Mouse (Mus musculus) hindbrain, postnatal 0 days (tissue): ENCODE measurements around the gene Pramef17. TPM values are rescaled to one million over a fixed set of nuclear protein-coding genes. Genes with fewer than 3 reads are reported as not detected.
"Not testable (repeated sequence)": the region's sequence is repeated elsewhere in the genome, so short reads cannot be mapped to it uniquely, and the experiment has no call there.

Experiments used
- ATAC-seq: fragments of 200-750 bp; cut with Nextera tagmentation; 2 replicates; pipeline ENCODE4 v1.8.0; 2017; ENCODE audit warnings: mild to moderate bottlenecking, moderate TSS enrichment, moderate library complexity
- DNase-seq: peaks from one replicate; pipeline ENCODE4 v3.0.0-alpha.2; 2015; ENCODE audit warnings: low spot score
- H3K27ac ChIP-seq: fragments of 300-500 bp; sonication (generic); 2 replicates; pipeline ENCODE4 v1.5.1; 2014; ENCODE audit warnings: mild to moderate bottlenecking
- H3K27me3 ChIP-seq: fragments of 300-500 bp; sonication (generic); 2 replicates; pipeline ENCODE4 v1.6.1; 2014; ENCODE audit warnings: low read length, mixed read lengths; ENCODE audit not compliant: insufficient read depth
- H3K36me3 ChIP-seq: fragments of 300-500 bp; sonication (generic); 2 replicates; pipeline ENCODE4 v1.6.1; 2014; ENCODE audit warnings: low read length, mixed read lengths; ENCODE audit not compliant: insufficient read depth
- H3K4me1 ChIP-seq: fragments of 300-500 bp; sonication (generic); 2 replicates; pipeline ENCODE4 v1.6.1; 2014; ENCODE audit warnings: antibody characterized with exemption, low read length, mixed read lengths; ENCODE audit not compliant: insufficient read depth
- H3K4me2 ChIP-seq: fragments of 300-500 bp; sonication (generic); 2 replicates; pipeline ENCODE4 v1.6.1; 2014; ENCODE audit warnings: low read depth, mild to moderate bottlenecking, low read length, moderate library complexity, mixed read lengths
- H3K4me3 ChIP-seq: fragments of 300-500 bp; sonication (generic); 2 replicates; pipeline ENCODE4 v1.5.1; 2014; ENCODE audit warnings: low read length
- H3K9ac ChIP-seq: fragments of 300-500 bp; sonication (generic); replicated peaks from 2 replicates; pipeline ENCODE4 v1.6.1; 2014; ENCODE audit warnings: mild to moderate bottlenecking, low read length, moderate library complexity, mixed read lengths
- H3K9me3 ChIP-seq: fragments of 300-500 bp; sonication (generic); 2 replicates; pipeline ENCODE4 v1.6.1; 2016; ENCODE audit warnings: low read length, mixed read lengths
- WGBS: fragments of 180-500 bp; shearing (Covaris S2); extraction: QIAGEN DNeasy Blood & Tissue Kit; methylation state at CpG from one replicate; pipeline ENCODE4 v1.1.7; 2014; 5-methylcytosine and 5-hydroxymethylcytosine counted together
- polyA plus RNA-seq: library from polyadenylated mRNA; unstranded; fragments of >200 nt; fragmentation: Nextera tagmentation; extraction: Ambion mirVana; gene quantifications from 2 replicates; pipeline ENCODE4 v1.2.1, GENCODE M21; 2015
- total RNA-seq: library from RNA; depleted of rRNA; stranded (reverse); fragments of >200 nt; gene quantifications from 2 replicates; pipeline ENCODE4 v1.2.3, GENCODE M21; 2014; rRNA removed

Gene Pramef17
- total RNA-seq (not detected in 2 replicates), polyA plus RNA-seq (not detected in 2 replicates)

DNA sequence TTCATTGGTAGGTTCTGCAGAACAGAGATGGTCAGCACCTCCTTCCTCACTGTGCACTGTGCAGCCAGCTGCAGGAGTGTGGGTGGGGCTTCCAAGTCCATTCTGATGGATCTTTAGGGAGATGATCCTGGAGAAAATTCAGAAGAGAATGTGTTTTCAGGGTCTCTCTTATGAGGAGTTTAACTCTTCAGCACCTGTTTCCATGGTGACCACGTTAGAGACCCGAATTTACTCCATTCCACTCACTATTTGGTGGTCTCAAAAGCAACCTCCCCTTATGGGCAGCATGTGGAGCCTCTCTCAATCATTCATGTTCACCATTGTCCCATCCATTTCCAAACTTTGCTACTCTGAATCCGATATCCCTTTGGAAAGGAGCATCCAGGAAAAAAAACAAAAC is at the start of gene Pramef17:
TSS of gene Pramef17 (minus strand) at position 101 of the 400 bp plus-strand sequence.
- H3K36me3 ChIP-seq, H3K4me2 ChIP-seq, H3K4me1 ChIP-seq, ATAC-seq, H3K4me3 ChIP-seq, H3K9me3 ChIP-seq, H3K27me3 ChIP-seq, H3K27ac ChIP-seq, DNase-seq, H3K9ac ChIP-seq: not testable (repeated sequence)
- 60% methylated on average over 3 of the region's 3 CpGs for WGBS

DNA sequence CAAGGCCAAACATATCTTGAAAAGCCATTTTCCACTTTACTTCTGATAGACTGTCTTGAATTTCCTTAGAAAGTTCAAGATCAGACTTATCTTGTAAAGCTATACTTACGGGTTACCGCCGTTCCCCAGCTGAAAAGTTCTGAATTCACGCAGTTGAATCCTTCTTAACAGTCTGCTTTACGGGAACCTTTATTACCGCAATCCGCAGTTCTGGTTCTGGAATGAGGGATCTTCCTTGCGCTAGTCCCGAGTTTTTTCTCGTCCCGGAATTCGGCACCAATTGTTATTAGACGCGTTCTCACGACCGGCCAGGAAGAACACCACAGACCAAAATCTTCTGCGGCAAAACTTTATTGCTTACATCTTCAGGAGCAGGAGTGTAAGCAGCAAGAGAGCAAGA is 6.0 kb downstream of the Pramef17 start:
- H3K27me3 ChIP-seq, H3K4me2 ChIP-seq, H3K27ac ChIP-seq, H3K4me1 ChIP-seq, H3K36me3 ChIP-seq, H3K4me3 ChIP-seq, H3K9ac ChIP-seq, ATAC-seq, DNase-seq, H3K9me3 ChIP-seq: not testable (repeated sequence)
- 91% methylated on average over 11 of the region's 17 CpGs for WGBS

DNA sequence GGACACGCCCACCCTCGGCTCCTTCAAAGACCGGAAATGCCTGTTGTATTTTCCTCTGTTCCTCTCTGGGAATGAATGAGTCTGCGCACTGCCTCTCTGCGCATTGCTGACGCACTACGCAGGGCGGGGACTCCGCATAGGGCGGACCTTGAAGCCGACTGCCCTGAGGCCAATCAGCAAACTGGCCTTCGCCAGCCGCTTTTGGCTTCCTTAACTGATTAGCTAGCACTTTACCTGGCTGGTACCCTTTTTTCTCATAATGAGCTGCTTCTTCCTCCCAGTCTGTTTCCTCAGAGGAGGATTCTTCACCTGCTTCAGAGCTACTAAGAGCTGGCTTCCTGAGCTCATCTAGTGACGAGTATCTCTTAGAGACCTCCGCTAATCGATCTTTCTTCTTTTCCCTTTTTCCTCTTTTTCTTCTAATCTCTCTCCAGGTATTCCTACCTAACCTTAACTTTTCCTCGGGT is 6.7 kb downstream of the Pramef17 start:
- not testable (repeated sequence) for ATAC-seq, H3K4me1 ChIP-seq, H3K27me3 ChIP-seq, H3K9ac ChIP-seq, H3K36me3 ChIP-seq, H3K27ac ChIP-seq, H3K9me3 ChIP-seq, H3K4me2 ChIP-seq, DNase-seq, H3K4me3 ChIP-seq
- over 99% methylated on average over 8 of the region's 17 CpGs for WGBS

DNA sequence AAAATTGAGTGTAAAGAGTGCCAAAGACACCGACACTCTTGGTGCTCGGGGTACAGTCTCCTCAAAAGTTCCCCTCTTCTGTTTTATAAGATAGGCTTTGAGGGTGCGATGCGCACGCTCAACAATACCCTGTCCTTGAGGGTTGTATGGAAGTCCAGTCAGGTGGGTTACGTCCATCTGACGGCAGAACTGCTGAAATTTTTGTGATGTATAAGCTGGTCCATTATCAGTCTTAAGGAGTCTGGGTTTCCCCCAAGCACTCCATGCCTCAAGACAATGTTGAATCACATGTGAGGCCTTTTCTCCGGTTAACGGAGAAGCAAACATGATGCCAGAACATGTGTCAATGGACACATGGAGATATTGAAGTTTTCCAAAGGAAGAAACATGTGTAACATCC is 8.4 kb downstream of the Pramef17 start:
- ATAC-seq, H3K36me3 ChIP-seq, H3K4me1 ChIP-seq, H3K4me2 ChIP-seq, H3K9ac ChIP-seq, H3K4me3 ChIP-seq, H3K27ac ChIP-seq, H3K9me3 ChIP-seq, H3K27me3 ChIP-seq, DNase-seq: not testable (repeated sequence)
- 86% methylated on average over 2 of the region's 9 CpGs for WGBS

DNA sequence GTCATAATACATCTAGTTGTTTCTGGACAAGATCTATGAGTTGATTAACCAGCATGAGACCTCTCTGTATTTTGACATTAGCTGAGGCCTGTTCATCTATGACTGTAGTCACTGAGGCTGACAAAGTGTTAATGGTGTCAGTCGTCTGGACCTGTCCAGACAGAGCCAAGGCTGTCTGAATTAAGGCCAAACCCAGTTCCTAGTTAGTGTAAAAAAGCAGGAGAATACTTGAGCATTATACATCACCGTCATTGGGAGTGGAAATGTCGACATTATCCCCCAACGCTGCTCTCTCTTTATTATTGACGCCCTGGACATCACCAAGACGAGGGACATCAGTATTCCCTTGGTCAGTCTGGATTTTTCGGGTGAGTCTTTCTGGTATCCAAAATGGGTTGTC is 9.0 kb downstream of the Pramef17 start:
- not testable (repeated sequence) for ATAC-seq, H3K27me3 ChIP-seq, H3K9ac ChIP-seq, H3K27ac ChIP-seq, H3K36me3 ChIP-seq, H3K4me1 ChIP-seq, DNase-seq, H3K4me3 ChIP-seq, H3K9me3 ChIP-seq, H3K4me2 ChIP-seq
- no CpG with 5 or more reads among the region's 7 CpGs for WGBS

DNA sequence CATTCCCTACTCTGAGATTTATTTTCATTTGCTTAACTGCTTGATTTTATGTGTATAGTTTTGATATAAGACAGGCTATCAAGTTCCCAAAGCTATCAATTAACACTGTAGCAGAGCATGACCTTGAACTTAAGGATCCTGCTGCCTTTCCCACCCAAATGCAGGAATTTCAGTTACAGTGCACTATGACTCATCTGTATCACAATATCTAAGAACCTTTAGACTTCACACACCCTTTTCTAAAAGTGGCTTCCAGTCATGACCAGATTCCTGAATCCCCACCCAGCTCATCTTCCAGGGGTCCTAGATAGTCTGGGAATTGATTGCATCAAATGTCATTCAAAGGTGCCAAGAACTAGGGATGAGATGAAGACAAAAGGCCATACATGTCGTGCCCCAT is 10.7 kb downstream of the Pramef17 start:
- ATAC-seq, H3K27ac ChIP-seq, DNase-seq, H3K36me3 ChIP-seq, H3K4me3 ChIP-seq, H3K9me3 ChIP-seq, H3K4me1 ChIP-seq, H3K4me2 ChIP-seq, H3K9ac ChIP-seq, H3K27me3 ChIP-seq: not testable (repeated sequence)
- WGBS: 60% methylated on average over 1 of the region's 1 CpGs

DNA sequence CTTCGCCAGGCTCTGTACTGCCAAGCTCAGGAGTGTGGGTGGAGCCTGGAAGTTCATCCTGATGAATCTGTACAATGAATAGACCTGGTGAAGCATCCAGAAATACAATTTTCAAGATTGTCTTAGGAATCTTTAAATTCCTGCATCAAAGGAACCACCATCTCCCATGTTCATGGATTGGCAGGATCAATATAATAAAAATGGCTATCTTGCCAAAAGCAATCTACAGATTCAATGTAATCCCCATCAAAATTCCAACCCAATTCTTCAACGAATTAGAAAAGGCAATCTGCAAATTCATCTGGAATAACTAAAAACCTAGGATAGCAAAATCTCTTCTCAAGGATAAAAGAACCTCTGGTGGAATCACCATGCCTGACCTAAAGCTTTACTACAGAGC is 27.3 kb downstream of the Pramef17 start, which contains the start of gene Gm13101:
TSS of gene Gm13101 (minus strand) at position 101 of the 400 bp plus-strand sequence.
- H3K4me1 ChIP-seq, H3K27ac ChIP-seq, H3K4me3 ChIP-seq, ATAC-seq, H3K9ac ChIP-seq, H3K36me3 ChIP-seq, DNase-seq, H3K4me2 ChIP-seq, H3K9me3 ChIP-seq, H3K27me3 ChIP-seq: not testable (repeated sequence)
- 31% methylated on average over 2 of the region's 2 CpGs for WGBS

DNA sequence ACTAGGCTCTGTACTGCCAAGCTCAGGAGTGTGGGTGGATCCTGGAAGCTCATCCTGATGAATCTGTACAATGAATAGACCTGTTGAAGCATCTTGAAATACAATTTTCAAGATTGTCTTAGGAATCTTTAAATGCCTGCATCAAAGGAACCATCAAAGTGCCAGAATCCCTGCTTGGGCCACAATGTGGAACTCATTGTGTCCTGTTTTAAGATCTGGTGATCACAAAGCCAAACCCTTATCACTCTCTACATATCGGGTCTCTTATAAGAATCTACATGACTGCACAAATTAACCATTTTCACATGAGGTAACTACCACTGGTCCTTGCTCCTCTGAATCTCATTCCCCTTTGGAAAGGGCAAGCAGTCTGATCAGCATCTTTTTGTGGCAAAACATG is 43.3 kb downstream of the Pramef17 start, which contains the start of gene Pramef25:
TSS of gene Pramef25 (minus strand) at position 101 of the 400 bp plus-strand sequence.
- not testable (repeated sequence) for H3K9ac ChIP-seq, ATAC-seq

More for the DNA sequence above, 43.3 kb downstream of the Pramef17 start, which contains the start of gene Pramef25:
- not testable (repeated sequence) for H3K27me3 ChIP-seq, H3K27ac ChIP-seq, H3K4me1 ChIP-seq, DNase-seq, H3K36me3 ChIP-seq, H3K4me2 ChIP-seq, H3K4me3 ChIP-seq, H3K9me3 ChIP-seq
- WGBS: 79% methylated on average over 1 of the region's 1 CpGs

Other genes starting within 250 kb of the Pramef17 start
- not detected in 2 replicates for gene Gm13023, start 205.0 kb downstream of the Pramef17 start, total RNA-seq
- not detected in 2 replicates for gene Gm13023, start 205.0 kb downstream of the Pramef17 start, polyA plus RNA-seq
- not detected in 2 replicates for gene Gm13084, start 178.3 kb downstream of the Pramef17 start, total RNA-seq
- not detected in 2 replicates for gene Gm13084, start 178.3 kb downstream of the Pramef17 start, polyA plus RNA-seq
- not detected in 2 replicates for gene Gm13103, start 147.9 kb downstream of the Pramef17 start, total RNA-seq
- gene Gm13103, start 147.9 kb downstream of the Pramef17 start, polyA plus RNA-seq: not detected in 2 replicates
- not detected in 2 replicates for gene Pramef6, start 94.0 kb downstream of the Pramef17 start, total RNA-seq
- not detected in 2 replicates for gene Pramef6, start 94.0 kb downstream of the Pramef17 start, polyA plus RNA-seq
- not detected in 2 replicates for gene Pramef25, start 43.4 kb downstream of the Pramef17 start, total RNA-seq
- gene Pramef25, start 43.4 kb downstream of the Pramef17 start, polyA plus RNA-seq: not detected in 2 replicates
- not detected in 2 replicates for gene Gm13101, start 27.4 kb downstream of the Pramef17 start, total RNA-seq
- not detected in 2 replicates for gene Gm13101, start 27.4 kb downstream of the Pramef17 start, polyA plus RNA-seq
- not detected in 2 replicates for gene Pramel4, start 64.8 kb upstream of the Pramef17 start, total RNA-seq
- gene Pramel4, start 64.8 kb upstream of the Pramef17 start, polyA plus RNA-seq: not detected in 2 replicates
- gene Gm13102, start 112.1 kb upstream of the Pramef17 start, total RNA-seq: not detected in 2 replicates
- not detected in 2 replicates for gene Gm13102, start 112.1 kb upstream of the Pramef17 start, polyA plus RNA-seq
- not detected in 2 replicates for gene Oog3, start 168.3 kb upstream of the Pramef17 start, total RNA-seq
- not detected in 2 replicates for gene Oog3, start 168.3 kb upstream of the Pramef17 start, polyA plus RNA-seq
- gene Oog2, start 196.3 kb upstream of the Pramef17 start, total RNA-seq: not detected in 2 replicates
- not detected in 2 replicates for gene Oog2, start 196.3 kb upstream of the Pramef17 start, polyA plus RNA-seq
- gene C87977, start 218.9 kb upstream of the Pramef17 start, total RNA-seq: not detected in 2 replicates
- not detected in 2 replicates for gene C87977, start 218.9 kb upstream of the Pramef17 start, polyA plus RNA-seq